Mouse (Mus musculus): ENCODE measurements around the gene C2cd4c. TPM values are rescaled to one million over a fixed set of nuclear protein-coding genes. Genes with fewer than 3 reads are reported as not detected.

C2cd4c gene
- total RNA-seq, 1 experiment from 2014 or later = 0.09 TPM

DNA sequence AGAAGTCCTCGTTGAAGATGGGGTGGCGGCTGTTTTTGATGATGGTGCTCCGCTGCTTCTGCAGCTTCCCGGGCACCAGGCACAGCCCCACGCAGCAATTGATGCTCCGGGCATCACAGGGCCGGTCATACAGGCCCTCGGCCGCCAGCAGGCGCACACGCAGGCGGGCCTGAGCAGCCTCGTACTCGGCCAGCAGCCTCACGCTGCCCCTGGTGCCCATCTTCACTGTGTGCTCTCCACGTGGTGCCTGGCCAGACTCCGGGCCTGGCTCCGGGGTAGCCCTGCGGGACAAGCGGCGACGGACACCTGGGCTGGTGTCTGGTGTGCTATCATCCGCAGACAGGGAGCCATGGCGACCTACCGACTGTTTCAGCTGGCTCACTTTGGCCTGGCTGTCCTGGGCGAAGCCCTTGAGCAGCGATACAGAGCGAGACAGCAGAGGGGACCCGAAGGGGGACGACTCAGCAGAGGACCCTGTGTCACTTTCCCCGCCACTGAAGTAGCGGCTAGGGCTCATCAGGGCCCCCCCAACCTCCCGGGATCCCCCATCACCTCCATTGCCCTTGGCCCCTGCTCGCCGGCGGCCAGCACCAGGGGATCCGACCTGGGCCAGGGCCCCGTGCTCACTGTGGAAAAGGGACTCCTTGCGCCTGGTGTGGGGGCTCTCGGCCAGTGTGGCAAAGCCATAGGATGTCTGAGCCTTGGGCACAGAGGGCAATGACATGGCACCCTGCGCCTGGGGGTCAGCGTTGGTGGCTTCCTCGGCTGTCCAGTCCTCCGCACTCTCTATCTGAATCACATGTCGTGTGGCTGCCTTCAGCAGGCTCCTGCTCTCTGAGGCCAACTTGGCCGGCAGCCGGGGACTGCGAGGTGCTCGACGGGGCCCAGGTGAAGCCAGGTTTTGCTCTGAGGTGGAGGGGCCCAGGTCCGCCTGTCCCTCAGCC lies 1.4 kb downstream of the C2cd4c start:
- DNase-seq = no peak

DNA sequence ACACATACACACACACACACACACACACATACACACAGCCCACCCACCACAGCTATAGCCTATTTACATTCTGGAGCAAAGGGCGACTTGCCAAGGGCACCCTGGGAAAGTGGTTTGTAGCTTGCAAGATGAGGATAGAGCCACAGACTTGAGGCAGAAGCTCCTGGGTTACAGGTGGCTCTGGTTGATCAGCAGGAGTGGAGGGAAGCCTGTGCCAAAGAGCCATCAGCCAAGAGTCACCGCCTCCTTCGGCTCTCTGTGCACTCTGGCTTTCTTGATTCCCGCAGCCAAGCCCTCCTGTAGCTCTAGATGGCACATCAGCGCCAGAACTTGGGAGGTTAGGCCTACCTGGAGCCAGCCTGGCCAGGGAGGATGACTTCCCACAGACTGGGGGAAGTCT lies 2.5 kb downstream of the C2cd4c start:
- DNase-seq = no peak

DNA sequence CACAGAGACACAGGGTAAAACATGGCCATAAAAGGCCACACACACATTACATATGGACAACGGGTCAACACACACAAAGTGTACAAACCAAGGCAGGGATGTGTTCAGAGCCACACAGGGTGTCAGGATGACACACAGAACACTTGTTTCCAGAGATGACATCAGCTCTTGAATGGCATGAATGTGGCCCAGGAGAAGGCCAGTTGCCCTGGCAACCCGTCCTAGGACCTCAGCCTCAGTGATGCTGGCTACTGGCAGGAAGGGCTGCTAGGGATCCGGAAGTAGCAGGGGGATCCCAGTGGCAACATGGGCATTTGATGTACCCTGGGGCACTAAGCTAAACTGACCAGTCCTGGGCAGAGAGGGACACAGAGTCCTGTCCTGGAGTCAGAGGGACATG lies 4.5 kb downstream of the C2cd4c start:
- no peak for DNase-seq

DNA sequence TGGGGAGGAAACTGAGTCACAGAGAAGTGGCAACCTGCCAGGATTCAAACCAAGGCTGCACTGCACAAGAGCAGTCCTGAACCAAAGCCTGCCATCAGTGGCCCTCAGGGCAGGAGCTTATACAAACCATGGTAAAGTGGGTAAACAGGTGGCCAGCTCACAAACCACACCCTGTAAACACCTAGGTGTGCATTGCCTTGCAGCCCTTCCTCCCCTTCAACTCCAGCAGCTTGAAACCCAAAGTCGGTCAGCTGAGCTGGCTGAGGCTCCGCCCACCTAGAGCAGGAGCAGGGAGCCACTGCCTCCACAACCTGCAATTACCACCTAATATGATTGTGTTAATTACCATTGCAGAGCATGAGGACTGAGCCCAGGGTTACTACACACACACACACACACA lies 5.9 kb downstream of the C2cd4c start:
- DNase-seq = no peak

DNA sequence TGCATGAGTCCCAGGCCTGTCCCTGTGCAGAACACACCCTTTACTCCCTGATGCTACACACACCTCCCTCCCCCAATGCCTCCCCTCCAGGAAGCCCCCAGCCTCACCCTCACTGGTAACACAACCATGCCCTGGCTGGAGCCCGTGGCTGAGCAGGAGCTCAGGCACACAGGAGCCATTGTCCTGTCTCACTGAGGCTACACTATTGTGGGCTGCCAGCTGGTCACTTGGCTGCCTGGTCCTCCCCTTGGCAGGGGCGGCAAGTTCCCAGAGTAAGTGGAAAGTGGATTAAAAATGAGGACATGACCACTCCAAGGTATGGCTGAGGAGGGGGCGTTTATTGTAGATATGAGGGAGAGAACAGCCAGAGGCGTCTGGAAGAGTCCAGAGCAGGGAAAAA lies 7.3 kb downstream of the C2cd4c start:
- no peak for DNase-seq

DNA sequence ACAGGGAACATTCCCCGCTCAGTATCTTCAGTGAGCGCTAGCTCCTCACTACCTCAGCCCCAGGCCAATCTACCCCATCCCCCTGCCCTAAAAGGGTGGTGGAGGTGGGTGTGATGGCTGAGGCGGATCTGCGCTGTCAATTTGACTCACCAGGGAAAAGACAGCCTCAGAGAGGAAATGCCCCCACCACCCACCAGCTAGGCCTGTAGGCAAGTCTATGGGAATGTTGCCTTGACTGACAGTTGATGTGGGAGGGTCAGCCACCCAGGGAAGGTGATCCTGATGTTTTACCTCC lies 15.9 kb downstream of the C2cd4c start:
- no peak for DNase-seq

DNA sequence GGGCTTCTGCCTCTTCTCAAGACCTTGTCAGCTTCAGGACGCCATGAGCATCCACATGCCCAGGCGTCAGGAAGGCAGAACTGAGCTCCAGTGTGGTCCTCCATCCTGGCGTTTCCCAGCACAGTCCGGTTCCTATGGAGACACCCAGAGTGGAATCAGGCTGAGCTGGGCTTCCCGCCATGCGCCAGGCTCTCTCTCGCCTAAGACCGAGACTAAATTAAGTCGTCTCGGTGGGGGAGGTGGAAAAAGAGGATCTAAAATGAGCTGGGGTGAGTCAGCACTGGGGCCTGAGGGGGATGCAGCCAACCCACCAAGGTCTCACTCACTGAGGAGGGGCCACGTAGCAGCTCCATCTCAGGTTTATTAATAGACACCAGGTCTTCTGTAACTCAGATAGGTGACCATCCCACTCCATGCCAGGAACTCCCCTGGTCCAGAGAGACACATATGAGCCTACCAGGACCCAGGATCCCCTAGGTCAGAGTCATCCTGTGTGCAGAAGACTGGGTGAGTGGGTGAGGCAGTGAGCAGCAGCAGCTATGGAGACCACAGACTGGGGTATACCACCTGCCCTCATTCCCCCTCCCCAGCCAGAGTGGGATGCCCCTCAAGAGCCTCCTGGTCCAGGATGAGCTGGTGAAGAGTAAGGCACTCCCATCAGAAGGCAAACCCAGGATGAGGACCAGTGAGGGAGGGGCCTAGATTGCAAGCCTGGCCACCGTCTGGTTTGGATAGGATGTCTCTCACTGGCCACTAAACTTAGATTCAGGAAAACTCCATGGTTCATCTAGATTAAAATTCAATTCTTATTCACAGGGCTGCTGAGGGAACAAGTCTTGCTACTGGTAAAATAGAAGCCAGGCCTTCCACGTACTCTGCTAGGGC lies 16.5 kb downstream of the C2cd4c start:
- DNase-seq = no peak

DNA sequence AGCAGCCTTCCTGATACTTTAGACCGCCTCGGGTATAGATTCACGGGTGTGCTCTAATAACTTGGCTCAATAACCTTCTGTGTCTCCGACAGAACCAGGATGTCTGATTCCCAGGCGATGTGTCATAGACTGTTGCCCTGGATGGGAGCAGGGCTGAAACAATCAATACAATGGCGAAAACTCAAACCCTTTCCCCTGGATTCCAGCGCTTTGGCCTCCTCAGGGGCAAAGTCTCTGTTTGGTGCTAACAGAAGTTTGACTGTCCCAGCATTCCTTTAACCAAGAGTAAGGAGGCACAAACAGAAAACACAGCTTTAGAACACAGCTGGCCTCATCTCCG lies 18.3 kb downstream of the C2cd4c start:
- DNase-seq = no peak

DNA sequence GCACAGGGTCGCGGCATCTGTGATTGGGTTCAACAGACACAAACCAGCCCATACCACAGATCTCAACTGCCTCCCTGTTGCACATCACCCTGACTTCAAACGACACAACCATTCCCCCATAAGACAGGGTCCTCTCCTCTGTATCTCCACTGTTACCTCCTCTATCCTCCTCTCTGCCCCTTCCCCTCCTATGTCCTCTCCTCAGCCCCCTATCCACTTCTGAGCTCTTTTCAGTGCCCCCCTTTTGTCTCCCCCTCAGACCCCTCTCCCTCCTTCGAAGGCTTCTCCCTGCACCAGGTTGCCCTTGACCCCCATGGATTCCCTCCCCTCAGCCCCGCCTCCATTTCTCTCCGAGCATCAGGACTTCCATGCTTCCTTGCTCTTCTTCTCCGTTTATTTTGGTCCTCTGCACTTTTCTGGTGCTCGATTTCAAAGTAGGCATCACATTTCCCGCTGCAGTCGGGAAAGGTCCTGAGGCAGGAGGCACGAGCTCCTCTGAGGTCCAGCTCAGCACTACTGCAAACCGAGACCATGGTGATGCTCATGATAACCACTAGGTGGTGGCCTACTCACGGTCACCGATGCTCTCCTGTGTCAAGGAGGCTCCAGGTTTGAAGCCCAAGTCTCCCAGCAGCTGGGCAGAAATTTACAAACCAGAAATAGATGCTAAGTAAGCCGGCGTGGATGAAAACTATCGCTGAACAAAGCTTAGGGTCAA lies 18.8 kb downstream of the C2cd4c start:
- peak; percentile 40 for DNase-seq

DNA sequence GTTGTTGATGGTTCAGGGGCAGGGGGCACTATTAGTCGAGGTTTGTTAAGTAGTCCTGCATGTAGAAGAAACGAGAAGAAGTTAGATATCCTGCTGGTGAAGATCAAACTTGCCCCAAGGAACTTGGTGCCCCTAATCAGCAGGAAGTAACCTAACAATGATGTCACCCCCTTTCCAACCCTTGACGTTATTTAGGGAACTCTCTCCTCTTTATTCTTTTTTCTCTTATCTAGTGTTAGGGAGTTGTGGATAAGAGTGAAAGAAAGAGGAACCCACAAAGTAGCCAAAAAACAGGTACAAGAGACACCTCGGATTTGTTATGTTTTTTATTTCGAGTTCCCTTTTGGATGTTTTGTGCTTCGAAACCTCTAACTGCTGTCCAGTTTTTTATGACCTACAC lies 19.7 kb downstream of the C2cd4c start:
- no peak for DNase-seq

DNA sequence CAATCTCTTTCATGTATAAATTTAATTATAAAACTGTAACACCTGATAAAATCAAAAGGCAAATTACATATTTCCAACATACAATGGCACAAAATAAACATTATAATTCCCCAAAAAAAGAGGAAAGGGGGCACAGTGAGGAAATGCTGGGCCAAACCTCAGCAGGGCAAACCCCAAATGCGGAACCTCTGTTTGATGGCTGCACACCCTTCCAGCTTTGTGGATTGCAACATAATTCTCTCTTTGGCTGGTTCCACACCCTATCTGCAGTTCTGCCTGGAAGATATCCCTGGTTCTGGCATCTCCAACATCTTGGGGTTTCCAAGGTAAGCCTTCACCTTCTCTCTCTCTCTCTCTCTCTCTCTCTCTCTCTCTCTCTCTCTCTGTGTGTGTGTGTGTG lies 23.1 kb downstream of the C2cd4c start:
- DNase-seq = no peak

DNA sequence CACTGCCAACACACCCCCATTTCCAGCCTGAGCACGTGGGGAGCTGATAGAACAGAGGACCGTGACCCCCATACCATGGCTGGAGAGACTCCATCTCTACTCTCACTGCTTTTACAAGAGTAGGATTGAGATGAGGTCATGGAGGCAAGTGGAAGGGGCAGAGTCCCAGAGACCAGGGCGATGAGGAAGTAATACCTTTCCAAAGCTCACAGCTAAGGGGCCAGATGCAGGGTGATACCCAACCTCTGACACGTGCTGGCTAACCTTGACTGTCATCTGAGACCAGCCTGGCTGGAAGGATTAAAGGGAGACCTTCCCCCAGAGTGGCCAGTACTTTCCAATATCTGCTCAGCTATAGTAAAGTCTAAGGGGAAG lies 26.1 kb downstream of the C2cd4c start:
- no peak for DNase-seq

DNA sequence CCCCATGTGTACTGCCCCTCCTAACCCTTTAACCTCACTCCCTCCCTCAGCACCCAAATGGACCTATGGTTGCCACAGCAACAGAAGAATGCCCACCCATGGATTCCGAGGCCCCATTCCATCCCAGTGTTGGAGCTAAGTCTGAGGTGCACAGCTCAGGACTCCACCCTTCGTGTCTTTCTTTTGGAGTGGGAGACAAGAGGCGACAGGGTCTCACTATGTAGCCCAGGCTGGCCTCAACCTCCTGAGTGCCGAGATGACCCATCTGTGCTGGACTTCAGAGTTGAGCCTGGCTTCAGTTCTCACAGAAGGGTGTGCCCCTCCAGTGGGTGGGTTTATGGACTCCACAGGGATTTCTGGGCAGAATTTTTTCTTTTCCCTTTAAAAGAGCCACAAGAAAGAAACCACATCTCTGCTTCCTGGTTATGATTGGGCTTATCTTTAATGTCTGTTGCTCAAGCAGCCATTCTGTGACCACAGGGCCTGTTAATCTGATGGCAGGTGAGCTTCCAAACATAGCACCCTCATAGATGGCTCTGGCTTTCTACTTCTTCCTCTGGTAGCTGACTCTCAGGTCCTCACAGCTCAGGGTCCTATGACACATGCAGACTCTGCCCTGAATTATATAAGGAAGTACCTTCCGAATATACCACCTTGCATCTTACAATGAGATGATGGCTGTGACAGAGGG lies 26.6 kb downstream of the C2cd4c start, which contains the start of gene Theg:
TSS of gene Theg (minus strand) at position 271 of the 691 bp plus-strand sequence.
- DNase-seq = no peak

DNA sequence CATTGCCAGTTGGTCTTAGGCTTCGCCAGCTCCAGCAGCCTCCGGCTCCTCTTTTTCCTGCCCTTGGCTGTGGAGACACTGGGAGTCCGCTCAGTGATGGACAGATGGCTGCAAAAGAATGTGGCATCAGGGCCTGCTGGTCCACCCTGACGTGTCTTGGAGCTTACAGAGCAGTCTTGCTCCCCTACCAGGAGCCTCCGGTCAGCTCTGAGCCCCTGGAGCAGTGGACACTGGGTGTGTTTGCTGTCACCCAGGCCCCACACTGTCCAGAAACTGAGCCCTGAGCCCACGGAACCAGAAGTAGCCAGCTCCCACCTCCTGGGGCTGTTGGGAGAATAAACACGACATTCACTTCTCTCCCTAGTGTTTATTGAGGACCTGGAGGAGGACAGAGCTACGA lies 27.6 kb downstream of the C2cd4c start:
- no peak for DNase-seq

DNA sequence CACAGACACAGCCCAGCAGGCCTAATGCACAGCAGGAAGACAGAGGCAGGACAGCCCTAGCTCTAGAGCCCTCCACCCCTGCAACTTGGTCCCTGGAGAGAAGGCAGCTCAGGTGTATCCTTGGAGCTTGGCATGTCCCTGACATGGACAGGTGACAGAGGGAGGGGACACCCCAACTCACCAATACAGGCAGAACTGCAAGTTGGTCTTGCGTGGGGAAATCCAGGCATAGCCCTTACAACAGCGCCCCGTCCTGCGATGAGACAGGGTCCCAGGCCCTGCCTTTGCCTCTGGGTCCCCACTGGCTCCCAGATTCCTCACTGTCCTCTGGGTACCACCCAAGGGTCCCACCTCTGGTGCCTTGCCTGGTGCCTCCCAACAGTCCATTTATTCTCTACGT lies 28.1 kb downstream of the C2cd4c start:
- DNase-seq = no peak

DNA sequence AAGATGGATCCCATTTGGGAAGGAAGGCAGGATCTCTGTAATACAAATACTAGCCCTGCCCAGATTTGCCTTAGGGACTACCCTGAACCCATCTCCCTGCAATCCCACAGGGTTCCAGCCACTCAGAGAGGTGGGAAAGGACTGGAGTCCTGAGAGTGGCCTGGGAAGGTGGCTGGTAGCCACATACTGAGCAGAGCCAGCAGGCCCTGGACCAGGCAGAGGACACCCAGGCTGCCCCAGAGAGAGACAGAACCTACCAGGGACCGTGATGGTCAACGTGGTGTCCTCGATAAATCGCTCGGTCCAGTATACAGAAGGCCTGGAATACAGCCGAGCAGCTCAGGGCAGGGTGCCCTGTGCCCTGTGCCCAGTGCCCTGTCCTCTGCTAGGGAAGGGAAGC lies 28.7 kb downstream of the C2cd4c start:
- no peak for DNase-seq

DNA sequence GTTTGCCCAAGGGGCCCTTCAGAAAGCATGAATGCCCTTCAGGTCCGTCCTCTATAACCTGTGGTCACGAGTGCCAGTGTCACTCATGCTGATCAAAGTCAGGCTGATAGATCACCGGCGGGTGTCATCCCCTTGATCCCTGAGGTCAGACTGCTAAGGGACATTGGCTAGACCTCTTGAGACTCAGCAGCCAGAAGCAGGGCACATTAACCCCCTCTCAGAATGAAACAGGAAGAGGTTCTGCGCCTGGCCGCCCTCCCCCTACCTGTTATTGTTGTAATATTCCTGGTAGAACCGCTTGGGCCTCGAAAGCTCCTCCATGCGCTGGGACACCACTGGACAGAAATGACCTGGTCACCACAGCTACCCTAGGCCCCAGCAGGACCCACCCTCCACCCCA lies 29.4 kb downstream of the C2cd4c start:
- DNase-seq = no peak

DNA sequence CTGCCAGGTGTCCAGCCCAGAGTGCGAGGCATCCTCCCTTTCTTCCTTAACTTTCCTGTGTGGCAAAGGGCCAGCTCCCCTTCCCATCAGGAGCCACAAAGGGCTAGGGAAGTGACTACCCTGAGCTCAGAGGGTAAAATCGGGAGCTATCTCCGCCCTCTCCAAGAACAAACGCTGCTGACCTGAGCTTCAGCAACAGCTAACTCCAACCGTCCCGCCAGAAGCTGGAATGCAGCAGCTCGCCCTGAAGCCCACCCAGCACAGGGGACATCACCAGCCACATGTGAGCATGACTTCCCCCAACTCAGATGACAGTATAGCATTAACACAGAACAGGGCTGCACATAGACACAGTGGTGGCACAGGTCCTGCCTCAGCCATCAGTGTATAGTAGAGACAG lies 29.8 kb downstream of the C2cd4c start:
- DNase-seq = no peak

DNA sequence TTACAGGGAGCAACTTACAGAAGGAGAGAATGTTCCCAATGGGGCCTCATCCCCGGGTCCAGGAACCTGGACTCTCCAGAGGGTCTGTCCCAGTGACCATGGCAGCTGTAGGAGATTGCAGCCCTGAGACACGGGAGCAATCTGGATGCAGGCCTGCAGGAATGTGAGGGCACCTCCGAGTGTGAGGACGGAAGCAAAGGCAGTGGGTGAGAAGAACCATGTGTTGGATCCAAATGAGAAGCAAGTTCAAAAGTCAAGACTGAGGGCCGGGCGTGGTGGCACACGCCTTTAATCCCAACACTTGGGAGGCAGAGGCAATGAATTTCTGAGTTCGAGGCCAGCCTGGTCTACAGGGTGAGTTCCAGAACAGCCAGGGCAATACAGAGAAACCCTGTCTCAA lies 32.3 kb downstream of the C2cd4c start:
- no peak for DNase-seq

DNA sequence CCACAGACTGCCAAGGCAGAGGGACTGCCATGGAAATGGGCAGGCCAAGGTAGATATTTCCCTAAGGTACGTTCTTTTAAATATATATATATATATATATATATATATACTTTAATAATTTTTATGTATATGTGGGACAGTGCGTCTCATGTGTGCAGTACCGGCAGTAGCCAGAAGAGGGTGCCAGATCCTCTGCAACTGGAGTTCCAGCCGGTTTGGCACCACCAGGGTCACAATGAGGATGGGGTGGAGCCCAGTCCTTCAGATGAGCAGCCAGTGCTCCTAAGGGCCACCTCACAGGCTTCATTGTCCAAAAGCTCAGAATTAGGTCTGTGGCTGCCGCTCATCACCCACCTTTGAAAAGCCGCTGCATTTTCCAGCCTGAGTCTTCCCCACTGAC lies 33.0 kb downstream of the C2cd4c start:
- DNase-seq = peak; percentile 31

DNA sequence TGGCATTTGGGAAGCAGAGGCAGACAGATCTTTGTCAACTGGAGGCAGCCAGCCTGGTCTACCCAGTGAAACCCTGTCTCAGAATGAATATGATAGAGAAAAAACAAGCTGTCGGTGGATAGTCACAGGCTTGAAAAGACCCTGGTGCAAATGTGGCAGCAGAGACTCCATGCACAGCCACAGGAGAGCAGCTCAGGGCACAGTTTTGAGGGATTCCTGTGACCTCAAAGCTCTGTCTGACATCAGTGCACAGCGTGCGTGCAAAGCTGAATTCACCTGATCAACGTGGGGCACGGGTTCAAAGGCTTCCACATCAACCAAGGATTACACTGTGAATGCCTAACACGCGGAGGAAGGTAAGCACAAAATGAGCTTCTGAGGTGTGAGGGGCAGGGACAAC lies 33.5 kb downstream of the C2cd4c start:
- no peak for DNase-seq

DNA sequence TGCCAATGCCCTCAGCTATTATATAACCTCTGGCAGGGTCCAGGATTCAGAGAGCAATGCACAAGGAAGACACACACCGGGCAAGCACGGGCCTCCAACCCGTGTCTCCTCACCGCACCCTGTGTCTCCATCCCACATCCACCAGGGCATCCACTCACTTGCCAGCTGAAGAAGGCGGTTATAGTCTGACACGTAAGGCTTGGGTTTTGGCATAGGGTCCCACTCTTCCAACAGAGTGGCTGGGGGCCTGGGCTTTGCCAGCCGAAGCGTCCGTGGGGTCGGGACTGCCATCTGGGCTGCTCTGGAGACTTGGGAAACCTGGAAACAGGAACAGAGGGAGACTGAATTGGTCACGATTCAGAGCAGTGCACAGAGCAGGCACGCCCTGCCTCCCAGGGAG lies 34.0 kb downstream of the C2cd4c start:
- no peak for DNase-seq
